Mouse (Mus musculus) activated CD4-positive, CD25-positive, alpha-beta regulatory T cell, adult 4 months (primary cell): Measurements from ENCODE around the gene 2310079G19Rik. TPM values are rescaled to one million over a fixed set of nuclear protein-coding genes. Genes with fewer than 3 reads are reported as not detected.

ENCODE experiments used
- ATAC-seq: one replicate; pipeline ENCODE4 v1.8.0; 2017
- polyA plus RNA-seq, 2 experiments: library from polyadenylated mRNA; unstranded; fragments of 100-300 nt; shearing (Covaris generic); gene quantifications; one replicate each; pipeline ENCODE4 v1.2.1; 2017

Gene 2310079G19Rik
- polyA plus RNA-seq: not detected

- no peak for ATAC-seq
Measured at GRCm38 (mm10) chr16:88627566-88627965, at the start of gene 2310079G19Rik. 2310079G19Rik (minus strand) TSS chr16:88627666.

- ATAC-seq: no peak
Measured at GRCm38 (mm10) chr16:88671571-88671970, 44.1 kb upstream of the 2310079G19Rik start, which contains the start of gene Krtap27-1. Krtap27-1 (minus strand) TSS chr16:88671671.

- ATAC-seq: no peak
Measured at GRCm38 (mm10) chr16:88657426-88657825, 30.0 kb upstream of the 2310079G19Rik start.

- ATAC-seq: no peak
Measured at GRCm38 (mm10) chr16:88651952-88652351, 24.5 kb upstream of the 2310079G19Rik start.

- no peak for ATAC-seq
Measured at GRCm38 (mm10) chr16:88651082-88651481, 23.6 kb upstream of the 2310079G19Rik start.

- no peak for ATAC-seq
Measured at GRCm38 (mm10) chr16:88647358-88647846, 19.9 kb upstream of the 2310079G19Rik start, which contains the start of gene Krtap26-1. Krtap26-1 (minus strand) TSS chr16:88647796.

- no peak for ATAC-seq
Measured at GRCm38 (mm10) chr16:88646366-88647111, 19.1 kb upstream of the 2310079G19Rik start.

- ATAC-seq: no peak
Measured at GRCm38 (mm10) chr16:88640053-88640452, 12.6 kb upstream of the 2310079G19Rik start.

GRCm38 (mm10) chr16:88635142-88635541 is 7.7 kb upstream of the 2310079G19Rik start:
- ATAC-seq: no peak

- no peak for ATAC-seq
Measured at GRCm38 (mm10) chr16:88631474-88631873, 4.0 kb upstream of the 2310079G19Rik start.

GRCm38 (mm10) chr16:88612712-88613111 is 14.8 kb downstream of the 2310079G19Rik start:
- ATAC-seq: no peak

GRCm38 (mm10) chr16:88611922-88612321 is 15.5 kb downstream of the 2310079G19Rik start, which contains the start of gene Krtap24-1:
Krtap24-1 (minus strand) TSS chr16:88612279.
- ATAC-seq: no peak

- no peak for ATAC-seq
Measured at GRCm38 (mm10) chr16:88604570-88604969, 22.9 kb downstream of the 2310079G19Rik start.

GRCm38 (mm10) chr16:88602464-88602863 is 25.0 kb downstream of the 2310079G19Rik start:
- ATAC-seq: no peak

GRCm38 (mm10) chr16:88600303-88600702 is 27.2 kb downstream of the 2310079G19Rik start:
- no peak for ATAC-seq

GRCm38 (mm10) chr16:88599504-88600237 is 27.8 kb downstream of the 2310079G19Rik start:
- no peak for ATAC-seq

GRCm38 (mm10) chr16:88592758-88593157 is 34.7 kb downstream of the 2310079G19Rik start:
- ATAC-seq: no peak

GRCm38 (mm10) chr16:88583338-88583737 is 44.1 kb downstream of the 2310079G19Rik start:
- no peak for ATAC-seq

Other genes starting within 250 kb of the 2310079G19Rik start
- gene Cldn17, start 120.7 kb downstream of the 2310079G19Rik start, polyA plus RNA-seq: not detected
- gene Cldn8, start 64.5 kb downstream of the 2310079G19Rik start, polyA plus RNA-seq: not detected
- not detected for gene Krtap24-1, start 15.4 kb downstream of the 2310079G19Rik start, polyA plus RNA-seq
- not detected for gene Krtap26-1, start 20.1 kb upstream of the 2310079G19Rik start, polyA plus RNA-seq
- gene Krtap27-1, start 44.0 kb upstream of the 2310079G19Rik start, polyA plus RNA-seq: not detected
- gene 2310061N02Rik, start 80.3 kb upstream of the 2310079G19Rik start, polyA plus RNA-seq: not detected
- gene Krtap13-1, start 101.2 kb upstream of the 2310079G19Rik start, polyA plus RNA-seq: under 1 TPM in 1 of 2 experiments, not detected in 1; 0.77 TPM
- not detected for gene Krtap13, start 124.0 kb upstream of the 2310079G19Rik start, polyA plus RNA-seq
- not detected for gene 2310034C09Rik, start 131.2 kb upstream of the 2310079G19Rik start, polyA plus RNA-seq
- not detected for gene 2310057N15Rik, start 146.5 kb upstream of the 2310079G19Rik start, polyA plus RNA-seq
- gene Gm5965, start 150.2 kb upstream of the 2310079G19Rik start, polyA plus RNA-seq: not detected
- gene Gm20741, start 184.6 kb upstream of the 2310079G19Rik start, polyA plus RNA-seq: not detected
- not detected for gene Krtap15, start 192.5 kb upstream of the 2310079G19Rik start, polyA plus RNA-seq
- not detected for gene Krtap14, start 198.5 kb upstream of the 2310079G19Rik start, polyA plus RNA-seq
- not detected for gene Krtap19-1, start 241.7 kb upstream of the 2310079G19Rik start, polyA plus RNA-seq
- not detected for gene Krtap19-2, start 246.6 kb upstream of the 2310079G19Rik start, polyA plus RNA-seq